Mouse (Mus musculus) embryonic facial prominence, embryonic 15.5 days (tissue): ENCODE measurements around the gene Ppfibp1. TPM values are rescaled to one million over a fixed set of nuclear protein-coding genes. Genes with fewer than 3 reads are reported as not detected.

Experiments used
- ATAC-seq: fragments of 200-750 bp; cut with Nextera tagmentation; 2 replicates; pipeline ENCODE4 v1.8.0; 2017; ENCODE audit warnings: low read depth, moderate TSS enrichment; ENCODE audit not compliant: insufficient number of reproducible peaks, low FRiP score, low TSS enrichment
- H3K27ac ChIP-seq: fragments of 300-500 bp; sonication (generic); replicated peaks from 2 replicates; pipeline ENCODE4 v1.5.1; 2015; ENCODE audit warnings: mild to moderate bottlenecking, inconsistent platforms
- H3K27me3 ChIP-seq: fragments of 300-500 bp; sonication (generic); 2 replicates; pipeline ENCODE4 v1.6.1; 2015; ENCODE audit warnings: inconsistent platforms
- H3K36me3 ChIP-seq: fragments of 300-500 bp; sonication (generic); 2 replicates; pipeline ENCODE4 v1.6.1; 2015; ENCODE audit warnings: mild to moderate bottlenecking, inconsistent platforms
- H3K4me1 ChIP-seq: fragments of 300-500 bp; sonication (generic); 2 replicates; pipeline ENCODE4 v1.6.1; 2015; ENCODE audit warnings: inconsistent platforms
- H3K4me2 ChIP-seq: fragments of 300-500 bp; sonication (generic); replicated peaks from 2 replicates; pipeline ENCODE4 v1.6.1; 2015; ENCODE audit warnings: mild to moderate bottlenecking, inconsistent platforms
- H3K4me3 ChIP-seq: fragments of 300-500 bp; sonication (generic); replicated peaks from 2 replicates; pipeline ENCODE4 v1.5.1; 2015; ENCODE audit warnings: mild to moderate bottlenecking, inconsistent platforms
- H3K9ac ChIP-seq: fragments of 300-500 bp; sonication (generic); 2 replicates; pipeline ENCODE4 v1.6.1; 2015; ENCODE audit warnings: inconsistent platforms
- H3K9me3 ChIP-seq: fragments of 300-500 bp; sonication (generic); replicated peaks from 2 replicates; pipeline ENCODE4 v1.6.1; 2016; ENCODE audit warnings: inconsistent platforms
- WGBS: fragments of 180-500 bp; shearing (Covaris S2); methylation state at CpG from one replicate; pipeline ENCODE4 v1.1.7; 2015; 5-methylcytosine and 5-hydroxymethylcytosine counted together
- polyA plus RNA-seq: library from polyadenylated mRNA; unstranded; fragments of >200 nt; fragmentation: Nextera tagmentation; extraction: Ambion mirVana; gene quantifications from 2 replicates; pipeline ENCODE4 v1.2.1, GENCODE M21; 2015

Gene Ppfibp1
- polyA plus RNA-seq, 1 experiment from 2014 or later: 54.2 TPM

- ATAC-seq: no peak
- Histone ChIP-seq H3K4me3 (no peak overlapping the region), H3K9ac (no peak overlapping the region), H3K4me2 (no peak overlapping the region), H3K9me3 (no peaks in the 10 kb centered on the region), H3K27ac (no peak overlapping the region), H3K36me3 (no peaks in the 10 kb centered on the region), H3K4me1 (peaks cover 19% of the 10 kb centered on the region), H3K27me3 (no peaks in the 10 kb centered on the region)
- WGBS: 82% methylated on average over 6 of the region's 6 CpGs
Measured at GRCm38 (mm10) chr6:146946327-146947029, 58.2 kb downstream of the Ppfibp1 start.

- H3K4me2 ChIP-seq: no peak overlapping the region
- H3K4me1 ChIP-seq: peaks cover 19% of the 10 kb centered on the region
- no peaks in the 10 kb centered on the region for H3K9me3 ChIP-seq
- 66% methylated on average over 4 of the region's 4 CpGs for WGBS
- no peaks in the 10 kb centered on the region for H3K36me3 ChIP-seq
- H3K4me3 ChIP-seq: no peak overlapping the region
- H3K27ac ChIP-seq: no peak overlapping the region
- H3K9ac ChIP-seq: no peak overlapping the region
- no peaks in the 10 kb centered on the region for H3K27me3 ChIP-seq
- no peak for ATAC-seq
Measured at GRCm38 (mm10) chr6:146947186-146947585, 58.9 kb downstream of the Ppfibp1 start.

- Histone ChIP-seq H3K4me3 (no peak overlapping the region), H3K36me3 (no peaks in the 10 kb centered on the region), H3K4me2 (no peak overlapping the region), H3K27me3 (no peaks in the 10 kb centered on the region), H3K4me1 (peaks cover 13% of the 10 kb centered on the region), H3K9me3 (no peaks in the 10 kb centered on the region), H3K9ac (no peak overlapping the region), H3K27ac (no peak overlapping the region; the same call in 1 of the 2 replicates)
- no peak for ATAC-seq
- 51% methylated on average over 10 of the region's 10 CpGs for WGBS
Measured at GRCm38 (mm10) chr6:146949682-146950453, 61.6 kb downstream of the Ppfibp1 start.

GRCm38 (mm10) chr6:146950454-146950832, 62.2 kb downstream of the Ppfibp1 start:
- Histone ChIP-seq H3K9me3 (no peaks in the 10 kb centered on the region), H3K4me3 (no peak overlapping the region), H3K36me3 (no peaks in the 10 kb centered on the region), H3K27ac (no peak overlapping the region), H3K27me3 (no peaks in the 10 kb centered on the region), H3K4me1 (peaks cover 9% of the 10 kb centered on the region; the same call in 1 of the 2 replicates), H3K4me2 (no peak overlapping the region), H3K9ac (no peak overlapping the region)
- WGBS: 23% methylated on average over 1 of the region's 1 CpGs
- no peak for ATAC-seq

- ATAC-seq: no peak
Measured at GRCm38 (mm10) chr6:146954258-146954657, 66.0 kb downstream of the Ppfibp1 start, which contains the start of gene 1700034J05Rik. TSS of gene 1700034J05Rik (minus strand) at chr6:146954422.

GRCm38 (mm10) chr6:146955475-146955874, 67.2 kb downstream of the Ppfibp1 start:
- Histone ChIP-seq H3K4me1 (peaks cover 11% of the 10 kb centered on the region; the same call in 1 of the 2 replicates), H3K36me3 (no peaks in the 10 kb centered on the region), H3K27ac (no peak overlapping the region), H3K9ac (no peak overlapping the region), H3K27me3 (no peaks in the 10 kb centered on the region), H3K9me3 (no peaks in the 10 kb centered on the region), H3K4me2 (no peak overlapping the region), H3K4me3 (no peak overlapping the region)
- 41% methylated on average over 1 of the region's 1 CpGs for WGBS
- ATAC-seq: no peak

More at GRCm38 (mm10) chr6:146954258-146954657, 66.0 kb downstream of the Ppfibp1 start, which contains the start of gene 1700034J05Rik:
- H3K27me3 ChIP-seq: no peaks in the 10 kb centered on the region
- H3K27ac ChIP-seq: no peak within 1 kb of the TSS
- no peak within 1 kb of the TSS for H3K9ac ChIP-seq
- H3K4me2 ChIP-seq: no peak within 1 kb of the TSS
- H3K9me3 ChIP-seq: no peaks in the 10 kb centered on the region
- WGBS: 80% methylated on average over 1 of the region's 1 CpGs
- no peaks in the 10 kb centered on the region for H3K36me3 ChIP-seq
- no peak within 1 kb of the TSS for H3K4me3 ChIP-seq
- peaks cover 3% of the 10 kb centered on the region; the same call in 1 of the 2 replicates for H3K4me1 ChIP-seq

GRCm38 (mm10) chr6:146955896-146956295, 67.6 kb downstream of the Ppfibp1 start:
- Histone ChIP-seq H3K27me3 (no peaks in the 10 kb centered on the region), H3K27ac (no peak overlapping the region), H3K9ac (no peak overlapping the region), H3K4me2 (no peak overlapping the region), H3K4me3 (no peak overlapping the region), H3K9me3 (no peaks in the 10 kb centered on the region), H3K36me3 (no peaks in the 10 kb centered on the region), H3K4me1 (peaks cover 15% of the 10 kb centered on the region; the same call in 1 of the 2 replicates)
- 30% methylated on average over 12 of the region's 12 CpGs for WGBS
- ATAC-seq: no peak

- Histone ChIP-seq H3K4me3 (no peak overlapping the region), H3K4me1 (peaks cover 24% of the 10 kb centered on the region; the same call in 1 of the 2 replicates), H3K27ac (no peak overlapping the region), H3K36me3 (no peaks in the 10 kb centered on the region), H3K9me3 (no peaks in the 10 kb centered on the region), H3K27me3 (no peaks in the 10 kb centered on the region), H3K4me2 (no peak overlapping the region), H3K9ac (no peak overlapping the region)
- no peak for ATAC-seq
- WGBS: 78% methylated on average over 1 of the region's 1 CpGs
Measured at GRCm38 (mm10) chr6:146956961-146957360, 68.7 kb downstream of the Ppfibp1 start.

GRCm38 (mm10) chr6:146958694-146959093, 70.4 kb downstream of the Ppfibp1 start:
- H3K36me3 ChIP-seq: no peaks in the 10 kb centered on the region
- H3K27ac ChIP-seq: no peak overlapping the region
- no peaks in the 10 kb centered on the region for H3K27me3 ChIP-seq
- H3K4me1 ChIP-seq: peaks cover 24% of the 10 kb centered on the region; the same call in 1 of the 2 replicates
- H3K9me3 ChIP-seq: no peaks in the 10 kb centered on the region
- H3K4me3 ChIP-seq: no peak overlapping the region
- ATAC-seq: no peak
- WGBS: 69% methylated on average over 1 of the region's 1 CpGs
- no peak overlapping the region for H3K9ac ChIP-seq
- H3K4me2 ChIP-seq: no peak overlapping the region

GRCm38 (mm10) chr6:146959908-146960680, 71.8 kb downstream of the Ppfibp1 start:
- WGBS: 61% methylated on average over 9 of the region's 9 CpGs
- peaks cover 24% of the 10 kb centered on the region; the same call in 1 of the 2 replicates for H3K4me1 ChIP-seq
- H3K36me3 ChIP-seq: no peaks in the 10 kb centered on the region
- H3K4me2 ChIP-seq: no peak overlapping the region
- no peaks in the 10 kb centered on the region for H3K27me3 ChIP-seq
- H3K27ac ChIP-seq: no peak overlapping the region
- no peak overlapping the region for H3K9ac ChIP-seq
- no peak overlapping the region for H3K4me3 ChIP-seq
- ATAC-seq: 0 out of 2 replicates have a peak, but pooled peaks have one; percentile 24
- no peaks in the 10 kb centered on the region for H3K9me3 ChIP-seq

GRCm38 (mm10) chr6:146960956-146961355, 72.7 kb downstream of the Ppfibp1 start:
- Histone ChIP-seq H3K4me2 (no peak overlapping the region), H3K27ac (no peak overlapping the region), H3K27me3 (no peaks in the 10 kb centered on the region), H3K36me3 (no peaks in the 10 kb centered on the region), H3K9me3 (no peaks in the 10 kb centered on the region), H3K9ac (no peak overlapping the region), H3K4me3 (no peak overlapping the region), H3K4me1 (peaks cover 22% of the 10 kb centered on the region; the same call in 1 of the 2 replicates)
- ATAC-seq: no peak
- 62% methylated on average over 5 of the region's 5 CpGs for WGBS
